In genomic region chr17:4278239-4278827, GRCm38 (mm10) we compare ENCODE assay signal across 9 mouse cellular contexts.
A peak's percentile ranks its signal among the peaks of the same experiment; 100 is the strongest.
DNase-seq lines count a peak whose midpoint lies in the region.
"Had no signal": no experiment of that assay in that cellular context is flagged by ENCODE, and none has a peak within 500 bp of the region (broad histone marks: within the 10 kb centered on the region; RNA-seq: fewer than 3 reads in every experiment).

No protein-coding gene starts in this region.

- peak; percentile 21 for DNase-seq in gastrocnemius, adult 18-20 months (ENCODE audit: low spot score)
- no peak for DNase-seq in gastrocnemius, adult 8-10 months (ENCODE audit: low spot score in 2 of 2)
- peak; percentile 15 to 28 for DNase-seq in left cerebral cortex, adult 18-20 months (ENCODE audit: low spot score in 2 of 2)
- no peak for DNase-seq in left cerebral cortex, adult 11 months (ENCODE audit: low spot score)
- DNase-seq in heart, postnatal 4 days: peak; percentile 50
- DNase-seq in right cerebral cortex, postnatal 10 days (ENCODE audit: low spot score in 2 of 2): peak; percentile 66 to 79
- no peak for DNase-seq in T-cell, adult 2 months (ENCODE audit: low spot score)
- DNase-seq in urinary bladder, postnatal 10 days (ENCODE audit: low spot score): no peak
- DNase-seq: kidney, adult 9 months had no signal

Comparison
In these comparisons a context has a peak if more than half of its experiments do, and no peak if none do; other contexts are left out.
1. DNase-seq: peak in gastrocnemius, adult 18-20 months (single experiment), left cerebral cortex, adult 18-20 months (2 of 2), heart, postnatal 4 days (single experiment) and right cerebral cortex, postnatal 10 days (2 of 2); none in gastrocnemius, adult 8-10 months (0 of 2), left cerebral cortex, adult 11 months (single experiment), T-cell, adult 2 months (single experiment) and urinary bladder, postnatal 10 days (single experiment).